Mouse (Mus musculus): ENCODE results near the gene Scn5a.

GRCm38 (mm10) chr9:119556043-119556442, 22.8 kb downstream of the Scn5a start:
- TF ChIP-seq MAFK (IDR thresholded peaks at IDR 0.05; ENCODE audit: insufficient read depth, low read depth, low read length), result no peak
- no peak for TF ChIP-seq HCFC1 (IDR thresholded peaks at IDR 0.05; ENCODE audit: borderline replicate concordance, insufficient read depth, low read length)
- no peak for TF ChIP-seq ZC3H11A (IDR thresholded peaks at IDR 0.05; ENCODE audit: borderline replicate concordance, low read depth, low read length)
